Mouse (Mus musculus): ENCODE results near the gene Lmod1.
"Not testable (repeated sequence)": the region's sequence is repeated elsewhere in the genome, so short reads cannot be mapped to it uniquely, and the experiment has no call there.

Gene Lmod1

DNA sequence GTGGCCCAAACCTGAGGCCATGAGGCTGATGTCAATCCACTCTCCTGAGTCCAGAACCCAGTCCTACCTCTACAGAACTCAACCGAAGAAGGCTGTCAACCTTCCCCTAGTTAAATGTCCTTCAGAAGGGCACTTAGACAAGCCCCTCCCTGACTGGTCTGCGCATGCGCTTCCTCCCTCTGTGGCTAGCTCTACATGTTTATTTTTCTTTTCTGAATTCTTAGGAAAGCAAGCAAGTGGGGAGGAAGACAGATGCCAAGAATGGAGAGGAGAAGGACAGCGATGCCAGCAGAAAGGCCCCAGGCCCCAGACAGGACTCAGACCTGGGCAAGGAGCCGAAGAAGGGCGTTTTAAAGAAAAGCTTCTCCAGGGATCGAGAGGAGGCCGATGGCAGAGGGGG lies 38.8 kb downstream of the Lmod1 start:
- no peak for DNase-seq

DNA sequence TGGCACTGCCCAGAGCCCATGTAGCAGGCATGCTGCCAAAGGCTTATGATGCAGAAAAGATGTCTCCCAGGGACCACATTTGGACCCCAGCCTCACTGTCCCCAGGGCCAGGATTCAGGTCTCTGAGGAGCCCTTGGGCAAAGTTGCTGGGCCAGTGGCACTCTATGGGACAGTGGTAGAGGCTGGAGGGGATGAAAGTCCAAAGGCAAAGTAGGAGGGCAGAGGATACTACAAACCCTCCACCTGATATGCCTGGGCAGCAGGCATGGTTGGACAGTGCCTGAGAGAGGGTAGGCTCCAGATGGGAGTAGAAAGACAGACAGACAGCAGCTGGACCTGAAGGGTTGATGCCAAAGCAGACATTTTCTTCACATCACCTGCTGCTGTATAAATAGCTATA lies 41.8 kb downstream of the Lmod1 start:
- DNase-seq, result no peak

DNA sequence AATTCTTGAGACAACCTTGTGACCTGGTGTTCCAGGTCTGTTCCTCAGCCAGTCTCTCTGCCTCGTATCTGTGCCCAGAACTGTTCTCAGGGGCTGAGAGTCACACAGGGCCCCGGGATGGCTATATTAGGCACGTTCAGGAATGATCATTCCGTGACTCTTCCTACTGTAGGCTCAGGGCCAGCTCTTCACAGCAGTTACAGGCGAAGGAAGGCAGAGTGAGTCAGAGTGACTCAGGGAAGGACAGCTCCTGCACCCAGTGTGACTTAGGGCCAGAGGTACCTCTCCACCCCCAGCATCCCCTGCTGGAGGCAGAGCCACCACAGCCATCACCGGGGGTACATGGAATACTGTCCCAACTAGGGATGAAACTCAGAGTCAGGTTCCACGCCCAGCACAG lies 42.4 kb downstream of the Lmod1 start:
- no peak for DNase-seq

DNA sequence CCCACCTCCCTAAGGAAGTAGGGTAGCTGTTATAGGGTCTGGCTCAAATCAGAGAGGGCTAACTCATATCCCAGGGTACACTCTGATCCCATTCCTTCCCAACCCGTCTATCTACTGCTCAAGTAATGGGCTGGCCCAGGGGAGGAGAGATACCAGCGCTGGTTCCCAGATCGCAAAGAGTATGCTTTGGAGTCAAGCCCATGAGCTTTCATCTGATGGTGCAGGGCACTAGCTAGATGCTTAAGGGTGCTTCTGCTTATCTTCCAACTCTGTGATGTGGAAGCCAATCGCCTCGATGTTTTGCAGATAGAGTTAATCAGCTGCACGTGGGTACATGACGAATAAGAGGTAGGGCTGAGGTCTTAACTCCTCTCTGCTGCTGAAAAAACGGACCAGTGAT lies 43.0 kb downstream of the Lmod1 start:
- no peak for DNase-seq

DNA sequence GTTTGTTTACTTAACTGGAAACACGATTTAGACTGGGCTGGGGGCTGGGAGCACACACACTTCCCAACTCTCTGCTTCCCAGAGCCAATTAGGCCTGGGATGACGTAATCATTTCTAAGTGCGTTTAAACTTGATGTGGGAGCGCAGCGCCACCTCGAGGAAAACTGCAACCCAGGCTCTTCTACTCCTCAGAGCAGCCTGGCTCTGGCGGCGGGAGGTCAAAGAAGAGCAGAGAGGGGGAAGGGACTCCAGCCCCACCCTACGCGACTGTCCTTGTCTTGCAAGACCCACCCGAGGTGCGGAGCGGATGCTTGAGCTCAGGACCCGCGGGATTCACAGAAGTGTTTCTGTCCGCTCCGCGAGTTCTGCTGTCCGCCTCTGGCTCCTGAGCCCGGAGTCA lies 43.6 kb downstream of the Lmod1 start:
- DNase-seq, result peak; percentile 76

DNA sequence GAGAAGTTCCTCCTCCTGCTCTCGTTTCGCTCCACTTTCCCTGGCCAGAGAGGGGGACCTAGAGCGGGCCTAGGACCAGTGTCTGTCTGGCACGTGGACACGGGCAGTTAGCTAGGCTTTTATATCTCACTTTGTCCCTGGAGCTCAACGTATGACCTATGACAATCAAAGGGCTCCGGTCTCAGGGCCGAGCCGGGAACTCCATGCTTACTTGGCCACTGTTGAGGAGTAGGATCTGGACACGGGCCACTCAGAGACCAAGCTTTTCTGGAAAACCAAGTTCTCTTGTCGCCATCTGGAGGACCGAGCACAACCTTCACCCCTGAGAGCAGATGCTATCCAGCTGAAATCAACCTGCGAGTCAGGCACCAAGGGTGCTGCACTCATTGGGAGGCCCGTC lies 44.4 kb downstream of the Lmod1 start:
- DNase-seq, result no peak

DNA sequence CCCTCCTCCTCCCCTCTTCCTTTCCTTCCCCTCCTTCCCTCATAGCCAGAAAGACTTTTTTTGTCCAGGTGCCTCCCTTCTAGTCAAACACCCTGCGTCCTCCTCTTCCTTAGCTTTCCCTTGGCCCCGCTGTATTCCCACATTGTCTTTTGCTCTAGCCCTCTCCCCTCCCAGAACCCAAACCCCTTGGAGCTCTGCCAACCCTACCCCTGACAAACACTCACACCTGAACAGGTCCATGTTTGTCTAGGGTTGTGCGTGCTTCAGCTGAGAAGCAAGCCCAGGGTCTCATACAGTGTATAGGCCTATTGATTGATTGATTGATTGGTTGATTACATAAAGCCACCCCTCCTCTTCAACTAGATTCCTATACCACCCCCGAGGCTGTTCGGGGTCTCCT lies 44.8 kb downstream of the Lmod1 start:
- DNase-seq, result no peak

DNA sequence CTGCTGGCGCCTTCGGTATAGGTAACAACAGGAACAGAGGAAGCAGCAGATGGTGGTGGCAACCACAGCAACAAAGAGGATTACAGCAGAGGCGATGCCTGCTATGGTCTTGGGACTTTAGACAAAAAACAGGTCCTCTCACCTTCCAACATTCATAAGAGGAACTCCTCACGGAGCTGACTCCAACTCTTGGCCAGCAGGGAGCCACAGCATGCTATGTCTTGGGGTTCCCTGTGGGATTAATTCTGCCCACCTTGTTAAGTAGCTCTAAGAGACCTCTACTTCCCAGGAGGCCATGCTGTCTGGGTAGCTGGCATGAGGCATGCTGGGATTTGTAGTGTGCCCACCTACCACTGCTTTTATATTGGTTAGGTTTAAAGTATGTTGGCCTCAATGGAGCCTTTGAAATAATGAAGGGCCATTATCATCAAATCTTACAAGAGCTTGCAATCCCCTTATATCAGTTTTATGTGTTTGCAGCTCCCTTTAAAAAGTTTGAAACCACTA lies 48.6 kb downstream of the Lmod1 start:
- DNase-seq, result no peak

DNA sequence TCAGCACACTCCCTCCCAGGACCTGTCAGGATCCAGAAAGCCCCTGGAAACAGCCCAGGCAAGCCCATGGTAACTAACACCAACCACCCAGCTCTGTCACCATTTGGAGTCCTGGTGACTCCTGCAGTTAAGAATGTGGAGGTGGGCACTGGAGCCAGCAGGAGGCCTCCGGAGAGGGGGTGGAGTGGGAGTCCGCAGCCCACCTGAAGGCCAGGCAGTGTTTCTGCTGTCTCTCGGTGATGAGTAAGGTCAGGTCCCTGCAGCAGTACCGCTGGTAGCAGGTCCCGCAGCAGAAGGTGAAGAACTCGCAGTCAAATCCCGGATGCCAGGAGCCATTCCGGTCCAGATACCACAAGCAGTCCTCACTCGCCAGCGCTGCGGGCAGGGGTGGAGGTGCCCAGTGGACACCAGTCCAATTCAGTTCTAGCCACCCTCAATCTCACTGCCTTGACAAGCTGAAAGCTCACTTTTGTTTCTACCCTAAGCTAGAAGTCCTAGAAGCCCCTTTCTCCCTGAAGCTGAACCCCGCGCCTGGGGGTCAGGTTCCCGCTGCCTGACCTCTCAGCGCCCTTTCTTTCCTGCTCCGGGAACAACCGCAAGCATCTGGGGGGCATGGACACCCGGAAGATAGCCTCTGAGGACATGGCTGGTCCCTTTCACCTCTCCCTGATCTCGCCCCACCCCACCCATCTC lies 49.7 kb downstream of the Lmod1 start:
- DNase-seq, result no peak

DNA sequence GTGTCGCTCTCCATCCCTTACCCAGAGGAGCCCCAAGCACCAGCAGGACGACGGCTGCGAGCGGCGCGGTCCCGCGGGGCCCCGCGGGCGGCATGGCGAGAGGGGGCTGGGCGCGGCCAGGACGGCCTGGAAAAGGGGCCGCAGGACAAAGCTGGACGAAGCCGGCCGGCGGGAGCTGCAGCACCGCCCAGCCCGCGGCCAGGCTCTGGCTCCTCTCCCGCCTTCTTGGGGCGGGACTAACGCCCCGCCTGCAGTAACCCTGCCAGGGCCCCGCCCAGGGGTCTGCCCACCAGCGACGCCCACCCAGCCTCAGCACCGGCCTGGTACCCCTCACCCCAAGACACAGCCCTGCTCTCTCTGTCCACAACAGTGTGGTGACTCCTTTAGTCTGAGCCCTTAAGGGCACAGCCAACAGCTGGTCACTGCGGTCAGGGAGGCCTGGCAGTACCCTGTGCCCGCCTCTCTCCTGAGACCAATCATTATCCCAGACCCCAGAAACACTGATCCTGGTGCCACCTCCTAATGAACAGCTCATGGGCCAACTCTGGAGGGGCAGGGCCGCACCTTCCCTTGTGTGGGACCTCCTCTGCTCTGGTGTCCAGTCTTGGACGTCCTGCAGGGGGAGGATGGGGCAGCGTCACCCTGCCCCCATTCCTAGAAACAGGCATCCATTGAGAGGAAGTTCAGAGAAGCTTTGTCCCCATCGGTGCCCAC lies 50.4 kb downstream of the Lmod1 start, which contains the start of gene Shisa4:
Shisa4 (minus strand) TSS at position 370 of the 714 bp plus-strand sequence.
- DNase-seq, result peak; percentile 64

DNA sequence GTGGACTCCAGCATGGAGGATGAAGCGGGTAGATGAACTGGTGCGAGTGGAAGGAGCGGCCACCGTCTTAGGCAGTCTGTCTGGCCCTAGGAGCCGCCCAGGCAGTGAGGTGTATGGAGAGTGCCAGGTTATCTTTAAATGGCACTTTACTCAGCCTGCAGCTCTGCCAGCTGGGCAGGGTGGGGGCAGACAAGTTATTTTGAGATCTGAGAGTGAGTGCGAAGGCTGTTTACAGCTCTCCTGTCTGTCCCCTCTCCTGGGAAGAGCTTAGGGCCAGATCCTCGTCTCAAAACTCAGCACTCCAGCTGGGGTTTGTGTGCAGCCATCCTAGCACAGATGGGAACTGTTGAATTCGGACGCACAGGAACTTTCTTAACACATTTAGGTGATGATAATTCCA lies 54.0 kb downstream of the Lmod1 start:
- DNase-seq, result no peak

DNA sequence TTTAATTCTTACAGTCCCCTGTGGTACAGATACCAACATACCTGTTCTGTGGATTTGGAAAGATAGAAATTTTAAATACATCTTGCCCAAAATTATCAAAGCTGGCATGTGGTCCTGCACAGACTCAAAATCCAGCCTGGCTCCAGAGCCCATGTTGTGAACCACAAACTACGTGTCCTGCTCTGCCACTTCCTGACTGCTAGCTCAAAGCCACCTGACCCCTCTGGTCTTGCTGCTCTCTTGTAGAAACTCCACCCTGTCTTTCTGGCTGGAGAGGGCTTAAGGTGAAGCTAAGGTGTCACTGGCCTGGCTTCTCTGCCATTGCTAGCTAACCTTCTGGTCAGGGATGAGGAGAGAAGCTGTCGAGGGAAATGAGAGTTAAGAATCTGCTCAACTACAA lies 54.4 kb downstream of the Lmod1 start:
- no peak for DNase-seq

DNA sequence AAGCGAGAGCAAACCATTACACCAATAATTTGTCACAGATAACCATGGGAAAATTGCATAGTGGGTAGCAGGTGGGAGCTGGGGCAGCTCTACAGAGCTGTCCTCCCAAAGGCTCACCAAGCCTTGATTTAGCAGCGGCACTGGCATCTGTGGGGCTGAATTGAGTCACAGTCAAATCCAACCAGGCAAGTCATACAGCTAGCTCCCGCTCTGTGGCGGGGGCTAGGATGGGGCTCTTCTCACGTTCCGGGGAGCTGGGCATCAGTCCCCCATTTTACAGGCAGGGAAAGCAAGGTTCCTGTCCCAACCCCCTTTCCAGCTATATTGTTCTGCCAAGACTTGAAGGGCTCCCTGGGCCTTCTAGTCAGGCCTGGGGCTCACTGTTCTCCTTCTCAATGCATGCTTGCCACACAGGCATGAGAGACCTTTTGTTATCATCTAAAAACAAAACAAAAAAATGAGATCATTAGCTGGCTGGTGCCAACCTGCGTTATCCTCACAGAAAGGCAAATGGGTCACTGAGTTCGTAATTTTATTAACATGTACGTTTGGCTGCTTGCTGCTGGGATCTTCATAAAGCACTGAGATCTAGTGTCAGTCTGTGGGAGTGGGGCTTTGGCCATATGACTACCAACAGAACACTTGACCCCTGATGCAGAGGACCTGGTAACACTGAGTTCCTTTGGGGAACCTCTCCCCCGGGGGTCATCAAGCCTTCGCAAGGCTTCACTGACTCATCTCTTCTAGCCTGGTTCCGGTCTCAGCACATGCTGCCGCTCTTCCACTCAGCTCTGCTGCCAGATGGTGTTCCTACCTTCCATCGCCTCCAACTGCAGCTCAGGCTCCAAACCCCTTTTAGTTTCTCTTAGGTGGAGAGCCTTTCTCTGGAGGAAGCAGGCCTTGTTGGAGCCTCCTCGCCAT lies 55.7 kb downstream of the Lmod1 start:
- DNase-seq, result no peak

DNA sequence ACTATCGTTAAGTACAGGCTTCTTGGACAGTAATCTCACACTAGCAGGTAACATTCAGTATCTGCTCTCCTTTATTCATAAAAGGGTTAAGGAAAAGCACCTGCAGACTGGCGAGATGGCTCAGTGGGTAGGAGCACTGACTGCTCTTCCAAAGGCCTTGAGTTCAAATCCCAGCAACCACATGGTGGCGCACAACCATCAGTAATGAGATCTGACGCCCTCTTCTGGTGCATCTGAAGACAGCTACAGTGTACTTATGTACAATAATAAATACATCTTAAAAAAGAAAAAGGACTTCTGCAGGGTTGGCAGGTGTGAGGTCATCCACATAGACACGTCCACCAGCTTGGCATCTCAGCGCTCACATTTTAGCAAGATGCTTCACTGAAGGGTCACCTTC lies 57.0 kb downstream of the Lmod1 start:
- not testable (repeated sequence) for DNase-seq

DNA sequence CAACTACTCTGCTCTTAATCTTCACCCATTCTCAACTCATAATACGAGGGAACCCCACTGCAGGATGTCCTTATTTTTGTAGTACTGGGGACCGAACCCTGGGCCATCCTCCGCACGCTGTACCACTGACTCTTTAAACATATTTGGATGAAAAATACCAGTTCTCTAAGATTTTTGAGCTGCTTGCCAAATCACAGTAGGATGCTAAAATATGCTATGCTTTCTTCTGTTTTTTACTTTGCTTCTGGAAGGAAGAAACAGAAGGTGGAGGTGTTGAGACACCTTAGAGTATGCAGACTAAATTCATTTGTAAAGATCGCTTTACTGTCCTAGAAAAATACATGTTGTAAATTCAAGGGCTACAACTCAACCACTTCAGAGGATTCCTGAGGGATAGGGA lies 59.6 kb downstream of the Lmod1 start:
- no peak for DNase-seq

DNA sequence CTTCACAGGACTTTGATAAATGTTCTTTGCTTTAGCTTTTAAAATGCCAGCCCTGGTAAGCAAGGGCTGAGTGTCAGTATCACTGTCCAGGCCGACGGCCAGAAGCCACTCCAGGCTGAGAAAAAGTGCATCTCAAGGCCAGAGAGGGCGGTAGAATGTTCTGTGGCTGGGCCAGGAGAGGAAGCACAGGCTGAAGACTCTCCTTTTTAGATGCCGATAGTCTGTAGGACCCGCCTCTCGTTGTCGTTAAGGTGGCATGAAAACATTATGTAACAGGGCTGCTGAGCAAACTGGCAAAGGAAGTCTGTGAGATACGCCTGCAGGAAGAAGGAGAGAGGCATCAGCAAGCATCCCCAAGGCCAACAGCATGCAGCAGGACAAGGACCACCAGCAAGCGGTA lies 60.6 kb downstream of the Lmod1 start:
- no peak for DNase-seq

DNA sequence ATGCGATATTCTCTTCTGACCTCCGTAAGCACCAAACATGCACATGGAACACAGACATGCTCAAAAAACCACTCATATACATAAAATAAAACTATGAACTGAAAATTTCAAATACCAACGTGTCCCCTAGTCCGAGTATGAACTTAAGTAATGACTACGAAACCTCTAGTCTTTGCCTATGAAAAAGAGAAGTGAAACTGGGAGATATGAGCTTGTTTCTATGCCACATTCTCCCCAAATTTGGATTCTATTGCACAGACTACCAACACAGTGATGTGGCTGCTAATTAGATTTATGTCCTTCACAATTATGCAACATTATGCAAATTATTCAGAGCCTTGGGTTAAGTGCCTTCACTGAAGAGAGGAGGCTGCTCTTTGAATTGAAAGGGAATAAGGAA lies 74.9 kb downstream of the Lmod1 start:
- no peak for DNase-seq

DNA sequence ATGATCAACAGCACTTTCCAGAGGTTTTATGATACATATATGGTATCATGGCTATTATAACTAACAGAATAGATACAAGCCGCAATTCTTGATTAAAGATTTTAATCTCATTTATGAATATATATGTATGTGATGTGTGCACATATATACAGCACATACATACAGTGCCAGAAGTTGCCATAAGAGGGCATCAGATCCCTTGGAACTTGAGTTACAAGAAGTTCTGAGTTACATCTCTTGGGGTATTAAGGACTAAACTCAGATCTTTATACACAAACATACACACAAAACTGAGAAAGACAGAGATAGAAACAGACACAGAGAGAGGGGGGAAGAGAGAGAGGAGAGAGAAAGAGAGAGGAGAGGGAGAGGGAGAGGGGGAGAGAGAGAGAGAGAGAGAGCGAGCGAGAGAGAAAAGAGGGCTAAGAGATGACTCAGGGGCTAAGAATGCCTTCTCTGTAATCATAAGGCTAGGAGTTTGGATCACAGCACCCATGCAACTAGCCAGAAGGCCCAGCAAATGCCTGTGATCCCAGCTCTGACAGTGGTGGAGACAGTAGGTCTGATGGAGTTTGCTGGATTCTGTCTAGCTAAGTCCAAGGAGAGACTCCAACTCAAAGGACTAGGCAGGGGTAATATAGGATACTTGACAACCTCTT lies 77.0 kb downstream of the Lmod1 start:
- DNase-seq, result no peak

DNA sequence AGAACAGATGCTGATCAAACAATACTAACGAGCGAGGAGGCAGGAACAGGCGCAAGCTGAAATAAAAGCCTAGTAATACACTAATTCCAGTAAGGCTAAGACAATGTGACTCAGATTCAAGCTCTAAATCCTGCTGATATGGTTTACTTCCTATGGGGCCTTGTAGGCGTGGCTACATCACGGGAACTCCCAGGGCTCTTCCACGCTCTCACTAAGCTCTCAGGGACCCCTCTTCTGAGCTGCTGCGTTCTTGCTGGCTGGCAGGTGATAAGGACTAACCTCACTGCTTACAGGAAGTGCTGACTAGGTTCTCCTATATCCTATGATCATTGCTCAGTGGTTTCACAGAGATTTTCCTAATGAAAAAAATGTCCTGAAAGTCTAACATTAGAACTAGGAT lies 80.7 kb downstream of the Lmod1 start:
- DNase-seq, result no peak

DNA sequence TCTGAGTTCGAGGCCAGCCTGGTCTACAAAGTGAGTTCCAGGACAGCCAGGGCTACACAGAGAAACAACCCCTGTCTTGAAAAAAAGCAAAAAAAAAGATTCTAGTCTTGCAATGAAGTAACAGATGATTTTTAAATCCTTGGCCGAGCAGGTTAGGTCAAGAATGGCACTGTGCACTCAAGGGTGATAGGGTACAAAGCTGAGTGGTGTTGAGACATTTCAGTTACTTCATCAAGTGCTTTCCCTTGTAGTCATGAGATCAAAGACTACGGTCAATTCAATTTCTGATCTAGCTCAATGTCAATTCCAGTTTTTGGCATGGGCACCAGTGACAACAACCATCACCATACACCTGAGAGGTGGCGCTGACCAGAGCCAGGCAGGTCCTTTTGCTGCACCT lies 84.4 kb downstream of the Lmod1 start:
- no peak for DNase-seq

DNA sequence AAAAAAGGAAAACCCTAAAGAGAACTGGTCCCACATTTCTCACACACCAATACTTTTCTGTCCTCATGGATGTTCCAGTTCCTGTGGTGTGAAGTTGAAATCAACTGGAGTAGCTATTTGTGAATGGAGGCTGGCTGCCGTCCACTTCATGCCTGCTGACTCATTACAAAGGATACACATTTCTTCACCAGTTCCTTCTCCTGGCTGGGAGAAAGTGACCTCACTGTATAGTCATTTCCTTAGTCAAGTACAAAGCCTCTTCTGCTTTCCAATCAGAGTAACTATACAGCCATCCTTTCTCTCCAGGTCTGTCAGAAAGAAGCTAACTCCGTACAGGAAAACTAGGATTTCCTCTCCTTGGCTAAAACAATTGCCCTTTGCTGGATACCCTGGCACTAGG lies 86.4 kb downstream of the Lmod1 start:
- DNase-seq, result no peak

DNA sequence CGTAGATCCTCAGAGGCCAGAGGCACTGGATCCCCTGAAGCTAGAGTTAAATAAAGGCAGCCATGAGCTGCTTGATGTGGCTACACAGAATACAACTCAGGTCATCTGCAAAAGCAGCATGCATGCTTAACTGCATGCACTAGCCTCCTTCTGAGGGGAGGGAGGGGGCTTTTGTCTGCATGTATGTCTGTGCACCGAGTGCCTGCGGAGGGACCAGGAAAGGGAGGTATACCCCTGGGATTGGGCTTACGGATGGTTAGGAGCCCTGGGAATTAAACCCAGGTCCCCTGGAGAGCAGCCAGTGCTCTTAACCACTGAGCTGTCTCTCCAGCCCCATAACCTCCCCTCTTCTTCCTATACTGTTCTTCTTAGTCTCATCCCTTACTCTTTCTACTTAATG lies 87.5 kb downstream of the Lmod1 start:
- no peak for DNase-seq

DNA sequence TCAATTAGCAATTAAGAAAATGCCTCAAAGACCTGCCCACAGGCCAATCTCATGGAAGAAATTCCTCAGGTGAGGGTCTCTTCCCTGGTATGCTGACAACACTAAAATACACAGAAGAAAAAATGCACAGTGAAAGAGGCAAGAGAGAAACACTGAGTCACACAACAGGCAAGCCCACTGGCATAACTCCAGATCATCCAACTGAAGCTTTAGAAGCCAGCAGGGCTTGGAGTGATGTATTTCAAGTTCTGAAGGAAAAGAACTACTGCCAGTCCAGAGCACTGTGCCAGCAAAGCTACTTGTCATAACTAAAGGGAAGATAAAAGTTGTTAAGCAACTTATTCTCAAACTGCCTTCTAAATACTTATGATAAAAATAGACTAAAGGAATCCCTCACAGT lies 89.4 kb downstream of the Lmod1 start:
- no peak for DNase-seq
